Mouse (Mus musculus) kidney, embryonic 14.5 days (tissue): Measurements from ENCODE around the gene Kcnq1. TPM values are rescaled to one million over a fixed set of nuclear protein-coding genes. Genes with fewer than 3 reads are reported as not detected.

Source experiments
- ATAC-seq: fragments of 200-750 bp; cut with Nextera tagmentation; 2 replicates; pipeline ENCODE4 v1.8.0; 2017; ENCODE audit warnings: moderate number of reproducible peaks, mild to moderate bottlenecking, moderate TSS enrichment, moderate library complexity; ENCODE audit not compliant: low FRiP score, low TSS enrichment
- H3K27ac ChIP-seq: fragments of 300-500 bp; sonication (generic); 2 replicates; pipeline ENCODE4 v1.5.1; 2014; ENCODE audit warnings: low read depth, mild to moderate bottlenecking, low read length, moderate library complexity, mixed read lengths
- H3K27me3 ChIP-seq: fragments of 300-500 bp; sonication (generic); 2 replicates; pipeline ENCODE4 v1.6.1; 2014; ENCODE audit warnings: mild to moderate bottlenecking, low read length; ENCODE audit not compliant: control insufficient read depth, insufficient read depth
- H3K36me3 ChIP-seq: fragments of 300-500 bp; sonication (generic); 2 replicates; pipeline ENCODE4 v1.6.1; 2014; ENCODE audit warnings: low read length, mixed read lengths; ENCODE audit not compliant: control insufficient read depth, insufficient read depth
- H3K4me1 ChIP-seq: fragments of 300-500 bp; sonication (generic); 2 replicates; pipeline ENCODE4 v1.6.1; 2014; ENCODE audit warnings: low read length, mixed read lengths; ENCODE audit not compliant: control insufficient read depth, insufficient read depth
- H3K4me2 ChIP-seq: fragments of 300-500 bp; sonication (generic); replicated peaks from 2 replicates; pipeline ENCODE4 v1.6.1; 2014; ENCODE audit warnings: low read depth, mild to moderate bottlenecking, low read length
- H3K4me3 ChIP-seq: fragments of 300-500 bp; sonication (generic); 2 replicates; pipeline ENCODE4 v1.5.1; 2014; ENCODE audit warnings: mild to moderate bottlenecking, low read length
- H3K9ac ChIP-seq: fragments of 300-500 bp; sonication (generic); 2 replicates; pipeline ENCODE4 v1.6.1; 2014; ENCODE audit warnings: low read depth, mild to moderate bottlenecking, low read length, moderate library complexity
- H3K9me3 ChIP-seq: fragments of 300-500 bp; sonication (generic); 2 replicates; pipeline ENCODE4 v1.6.1; 2016; ENCODE audit warnings: low read length; ENCODE audit not compliant: control insufficient read depth
- WGBS: fragments of 180-500 bp; shearing (Covaris S2); extraction: QIAGEN DNeasy Blood & Tissue Kit; methylation state at CpG from one replicate; pipeline ENCODE4 v1.1.7; 2014; 5-methylcytosine and 5-hydroxymethylcytosine counted together
- polyA plus RNA-seq: library from polyadenylated mRNA; unstranded; fragments of >200 nt; fragmentation: Nextera tagmentation; extraction: Ambion mirVana; gene quantifications from 2 replicates; pipeline ENCODE4 v1.2.1, GENCODE M21; 2014

Kcnq1 gene
- polyA plus RNA-seq, 1 experiment from 2014 or later: 5.4 TPM

DNA sequence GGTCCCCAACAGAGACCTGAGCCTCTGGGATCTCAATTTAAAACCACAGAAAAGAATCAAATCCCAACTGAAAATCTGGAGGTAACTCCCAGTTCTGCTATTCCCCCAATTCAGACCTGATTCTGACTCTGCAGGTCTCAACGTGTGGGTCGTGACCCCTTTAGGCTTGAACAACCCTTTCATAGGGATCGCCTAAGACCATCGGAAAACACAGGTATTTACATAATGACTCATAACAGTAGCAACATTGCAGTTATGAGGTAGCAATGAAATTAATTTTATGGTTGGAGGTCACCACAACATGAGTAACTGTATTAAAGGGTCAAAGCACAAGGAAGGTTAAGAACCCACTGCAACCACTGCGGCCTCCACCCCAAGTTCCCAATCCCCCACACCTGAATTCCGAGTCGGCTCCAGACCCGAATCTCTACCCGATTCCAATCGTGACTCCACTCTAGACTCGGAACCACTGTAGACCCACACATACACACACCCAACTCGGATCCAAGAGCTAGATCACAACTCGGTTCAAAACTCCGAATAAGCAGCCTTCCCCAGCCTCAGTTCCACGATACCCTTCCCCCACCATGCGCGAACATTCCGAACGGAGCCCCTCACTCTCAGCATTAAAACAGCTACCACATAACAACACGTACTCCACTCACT is 188.7 kb downstream of the Kcnq1 start:
- peak overlapping the region; percentile 52 for H3K4me3 ChIP-seq
- no peaks in the 10 kb centered on the region for H3K36me3 ChIP-seq
- no peaks in the 10 kb centered on the region for H3K27me3 ChIP-seq
- whole genome bisulfite sequencing: 45% methylated on average over 20 of the region's 20 CpGs
- H3K4me1 ChIP-seq: peaks cover 8% of the 10 kb centered on the region; the same call in 1 of the 2 replicates
- ATAC-seq: no peak
- peak overlapping the region; percentile 73 for H3K9ac ChIP-seq
- H3K9me3 ChIP-seq: peaks cover 14% of the 10 kb centered on the region
- peak overlapping the region; percentile 80; the same call in 1 of the 2 replicates for H3K27ac ChIP-seq
- H3K4me2 ChIP-seq: peak overlapping the region; percentile 52

DNA sequence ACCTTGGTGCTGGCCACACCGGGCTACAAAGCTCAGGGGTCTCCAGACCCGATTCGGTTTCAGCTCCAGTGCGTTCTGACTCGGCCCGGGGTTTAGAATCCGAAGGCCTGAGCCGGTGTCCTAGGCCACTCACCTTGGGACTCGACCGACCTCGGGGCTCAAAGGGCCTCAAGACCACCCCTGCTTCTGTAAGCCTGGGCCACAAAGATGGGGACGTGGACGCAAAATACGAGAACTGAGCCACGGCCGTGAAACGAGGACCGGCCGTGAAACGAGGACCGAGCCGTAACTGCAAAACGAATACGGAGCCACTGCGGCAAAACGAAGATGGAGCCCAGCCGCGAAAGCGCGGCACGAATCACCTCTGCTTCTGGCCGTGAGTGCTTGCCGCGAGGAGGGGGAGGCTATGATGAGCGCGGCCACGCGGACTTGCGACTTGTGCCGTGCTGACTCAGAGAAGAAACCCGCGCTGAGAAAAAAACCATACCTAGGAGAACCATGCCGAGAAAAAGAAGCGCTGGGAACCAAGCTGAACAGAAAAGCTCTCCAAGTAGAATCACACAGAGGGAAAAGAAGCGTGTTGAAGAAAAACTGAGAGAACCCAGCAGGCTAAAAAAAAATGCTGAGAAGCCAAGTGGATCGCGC is 189.3 kb downstream of the Kcnq1 start:
- Histone ChIP-seq H3K36me3 (no peaks in the 10 kb centered on the region), H3K4me3 (peak overlapping the region; percentile 52), H3K27me3 (no peaks in the 10 kb centered on the region), H3K27ac (peak overlapping the region; percentile 80), H3K9ac (peak overlapping the region; percentile 73), H3K4me1 (peaks cover 14% of the 10 kb centered on the region; the same call in 1 of the 2 replicates), H3K9me3 (peaks cover 14% of the 10 kb centered on the region), H3K4me2 (peak overlapping the region; percentile 52)
- ATAC-seq: no peak
- 53% methylated on average over 47 of the region's 47 CpGs for WGBS

DNA sequence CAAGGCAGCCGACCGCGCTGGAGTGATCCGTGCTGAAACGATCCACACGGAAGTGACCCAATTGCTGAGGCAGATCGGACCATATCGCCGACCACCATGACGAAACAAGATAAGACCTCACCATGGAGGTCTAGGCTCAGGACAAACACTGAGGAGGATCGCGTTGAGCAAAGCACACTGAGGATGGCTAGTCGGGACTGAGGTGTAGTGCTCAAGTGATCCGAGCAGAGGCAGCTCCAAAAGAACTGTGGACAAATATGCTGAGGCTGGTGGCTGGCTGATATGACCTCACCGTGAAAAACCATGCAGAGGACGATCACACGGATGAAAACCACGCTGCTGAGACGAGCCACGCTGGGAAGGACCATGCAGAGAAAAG is 189.8 kb downstream of the Kcnq1 start:
- peak overlapping the region; percentile 52 for H3K4me2 ChIP-seq
- no peaks in the 10 kb centered on the region for H3K27me3 ChIP-seq
- H3K9me3 ChIP-seq: peaks cover 14% of the 10 kb centered on the region
- peak overlapping the region; percentile 80 for H3K27ac ChIP-seq
- 51% methylated on average over 20 of the region's 20 CpGs for WGBS
- peak; percentile 26 for ATAC-seq
- H3K9ac ChIP-seq: peak overlapping the region; percentile 73
- H3K4me1 ChIP-seq: peaks cover 14% of the 10 kb centered on the region; the same call in 1 of the 2 replicates
- peak overlapping the region; percentile 52 for H3K4me3 ChIP-seq
- H3K36me3 ChIP-seq: no peaks in the 10 kb centered on the region

DNA sequence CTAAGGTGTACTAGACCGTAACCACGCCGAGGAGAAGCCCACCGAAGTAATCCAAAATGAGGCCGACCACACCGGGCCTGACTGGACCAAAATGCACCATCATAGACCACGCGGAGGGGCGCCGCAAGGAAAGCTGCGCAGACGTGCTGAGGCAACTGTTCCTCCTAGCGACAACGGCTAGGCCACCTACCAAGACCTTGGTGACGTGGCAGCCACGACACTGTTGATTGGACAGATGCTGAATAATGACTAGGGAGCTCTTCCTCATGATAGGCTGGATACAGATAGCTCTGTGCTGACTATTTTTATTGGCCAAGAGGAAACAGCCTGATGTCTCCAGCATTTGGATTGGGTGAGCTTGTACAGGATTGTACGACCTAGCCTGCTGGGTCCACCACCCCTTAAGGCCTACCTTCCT is 190.2 kb downstream of the Kcnq1 start:
- 60% methylated on average over 17 of the region's 17 CpGs for WGBS
- no peaks in the 10 kb centered on the region for H3K36me3 ChIP-seq
- H3K27me3 ChIP-seq: no peaks in the 10 kb centered on the region
- ATAC-seq: peak; percentile 96
- H3K4me3 ChIP-seq: peak overlapping the region; percentile 52
- peaks cover 14% of the 10 kb centered on the region; the same call in 1 of the 2 replicates for H3K4me1 ChIP-seq
- H3K9ac ChIP-seq: peak overlapping the region; percentile 73
- peaks cover 14% of the 10 kb centered on the region for H3K9me3 ChIP-seq
- H3K27ac ChIP-seq: peak overlapping the region; percentile 80
- peak overlapping the region; percentile 52 for H3K4me2 ChIP-seq

DNA sequence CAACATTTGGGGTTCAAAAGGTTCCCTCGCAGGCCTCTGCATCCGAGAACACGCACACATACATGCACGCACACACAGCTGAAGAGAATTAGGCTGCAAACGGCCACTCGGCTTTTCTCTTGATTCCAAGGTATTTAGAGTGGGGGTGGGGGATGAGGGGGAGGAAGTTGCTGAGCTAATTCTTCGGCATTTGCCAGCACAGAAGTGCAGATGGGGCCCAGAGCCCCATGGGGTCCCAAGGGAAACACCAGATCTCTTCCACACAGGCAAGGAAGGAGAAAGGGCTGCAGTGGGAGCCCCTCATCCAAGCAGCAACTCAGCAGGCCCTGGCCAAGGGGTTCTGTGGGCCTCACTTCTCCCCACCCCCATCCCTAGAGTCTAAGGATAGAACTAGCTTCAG is 193.9 kb downstream of the Kcnq1 start:
- no peak for ATAC-seq
- Histone ChIP-seq H3K4me3 (no peak overlapping the region), H3K27ac (peak overlapping the region; percentile 15; the same call in 1 of the 2 replicates)

DNA sequence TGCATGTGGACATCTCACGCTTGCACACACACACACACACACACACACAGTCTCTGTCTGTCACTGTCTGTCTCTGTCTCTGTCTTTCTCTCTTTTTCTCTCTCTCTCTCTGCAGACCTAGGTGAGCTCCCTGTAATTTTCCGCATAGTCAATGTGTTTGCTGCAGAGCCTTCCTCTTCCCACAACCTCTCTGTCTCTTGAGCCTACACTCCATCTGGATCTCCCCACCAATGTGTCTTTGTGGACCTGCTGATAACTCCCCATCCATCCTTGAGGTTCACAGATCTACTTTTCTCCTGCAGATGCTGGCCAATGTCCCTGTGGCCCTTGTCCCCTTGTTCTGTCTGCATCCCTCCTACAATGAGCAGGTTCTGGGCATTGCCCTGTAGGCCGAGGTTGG is 194.5 kb downstream of the Kcnq1 start:
- ATAC-seq: no peak
- WGBS: 91% methylated on average over 3 of the region's 3 CpGs
- Histone ChIP-seq H3K4me1 (peaks cover 17% of the 10 kb centered on the region; the same call in 1 of the 2 replicates), H3K4me3 (no peak overlapping the region), H3K27ac (no peak overlapping the region; the same call in 1 of the 2 replicates), H3K4me2 (no peak overlapping the region), H3K9ac (no peak overlapping the region), H3K27me3 (no peaks in the 10 kb centered on the region), H3K9me3 (peaks cover 5% of the 10 kb centered on the region), H3K36me3 (no peaks in the 10 kb centered on the region)

More for the DNA sequence above, 193.9 kb downstream of the Kcnq1 start:
- Histone ChIP-seq H3K4me1 (peaks cover 12% of the 10 kb centered on the region; the same call in 1 of the 2 replicates), H3K9me3 (peaks cover 9% of the 10 kb centered on the region), H3K36me3 (no peaks in the 10 kb centered on the region), H3K27me3 (no peaks in the 10 kb centered on the region), H3K9ac (no peak overlapping the region), H3K4me2 (no peak overlapping the region)
- WGBS: 47% methylated on average over 7 of the region's 7 CpGs

DNA sequence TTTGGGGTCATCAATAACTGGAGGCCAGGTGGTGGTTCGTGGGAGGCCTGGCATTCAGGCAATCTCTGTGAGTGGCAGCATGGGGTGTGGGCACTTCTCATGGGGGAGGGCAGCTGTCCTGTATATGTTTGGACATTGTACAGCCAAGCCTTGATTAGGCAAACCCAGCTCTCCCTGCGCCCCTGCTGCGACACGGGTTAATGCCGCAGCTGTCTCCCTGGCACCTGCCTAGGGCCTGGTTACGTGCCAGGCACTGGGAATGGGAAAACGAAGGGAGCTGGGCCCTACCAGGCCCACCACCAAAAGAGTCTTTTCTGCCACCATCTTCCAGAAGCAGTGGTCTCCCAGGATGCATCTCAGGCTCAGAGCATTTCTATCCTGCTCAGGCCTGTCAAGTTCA is 196.0 kb downstream of the Kcnq1 start:
- WGBS: 94% methylated on average over 7 of the region's 7 CpGs

DNA sequence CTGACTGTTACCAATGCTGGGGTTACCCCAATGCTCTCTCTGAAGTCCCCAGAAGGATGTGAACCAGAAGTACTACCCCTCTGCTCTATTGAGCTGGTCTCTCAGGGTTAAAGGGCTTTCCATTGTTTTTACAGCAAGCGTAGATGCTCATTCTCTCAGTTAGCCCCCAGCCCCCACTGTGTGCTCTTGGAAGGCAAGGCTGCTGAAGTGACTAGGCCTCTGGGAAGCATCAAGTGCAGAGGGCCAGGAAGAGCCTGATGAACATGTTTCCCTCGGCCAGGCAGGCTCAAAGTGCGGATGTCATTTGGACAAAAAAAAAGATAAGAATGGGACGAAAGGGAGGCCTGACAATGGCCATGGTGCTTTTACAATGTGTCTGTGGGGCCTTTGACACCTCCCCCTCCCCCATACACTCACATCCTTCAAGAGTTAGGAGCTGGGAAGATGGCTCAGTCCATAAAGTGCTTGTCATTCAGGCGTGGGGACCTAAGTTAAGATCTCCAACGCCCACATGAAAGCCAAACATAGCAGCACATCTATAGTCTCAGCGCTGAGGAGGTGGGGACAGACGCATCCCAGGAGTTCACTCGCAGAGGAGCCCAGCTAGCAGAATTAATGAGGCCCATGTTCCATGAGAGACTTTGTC is 196.6 kb downstream of the Kcnq1 start:
- H3K4me1 ChIP-seq: peaks cover 21% of the 10 kb centered on the region; the same call in 1 of the 2 replicates
- ATAC-seq: no peak
- no peaks in the 10 kb centered on the region for H3K36me3 ChIP-seq
- no peaks in the 10 kb centered on the region for H3K27me3 ChIP-seq
- H3K27ac ChIP-seq: no peak overlapping the region; the same call in 1 of the 2 replicates
- H3K4me2 ChIP-seq: no peak overlapping the region
- H3K9ac ChIP-seq: no peak overlapping the region
- 36% methylated on average over 9 of the region's 9 CpGs for WGBS
- no peak overlapping the region for H3K4me3 ChIP-seq
- H3K9me3 ChIP-seq: no peaks in the 10 kb centered on the region

More for the DNA sequence above, 196.0 kb downstream of the Kcnq1 start:
- Histone ChIP-seq H3K36me3 (no peaks in the 10 kb centered on the region), H3K27me3 (no peaks in the 10 kb centered on the region), H3K4me2 (no peak overlapping the region), H3K4me3 (no peak overlapping the region), H3K9ac (no peak overlapping the region), H3K27ac (no peak overlapping the region; the same call in 1 of the 2 replicates), H3K4me1 (peaks cover 21% of the 10 kb centered on the region; the same call in 1 of the 2 replicates), H3K9me3 (no peaks in the 10 kb centered on the region)
- ATAC-seq: no peak
